Mouse (Mus musculus) bone marrow macrophage, adult 2 months (primary cell): ENCODE data around the gene Cbx6.

Experiments used
- CTCF ChIP-seq: IDR thresholded peaks from 2 replicates; pipeline ENCODE4 v1.5.1; 2012; ENCODE audit warnings: low read depth, mild to moderate bottlenecking, low read length, moderate library complexity
- POLR2A ChIP-seq: IDR thresholded peaks from 2 replicates; pipeline ENCODE4 v1.6.1; 2012; ENCODE audit warnings: mild to moderate bottlenecking, low read depth, low read length, borderline replicate concordance

DNA sequence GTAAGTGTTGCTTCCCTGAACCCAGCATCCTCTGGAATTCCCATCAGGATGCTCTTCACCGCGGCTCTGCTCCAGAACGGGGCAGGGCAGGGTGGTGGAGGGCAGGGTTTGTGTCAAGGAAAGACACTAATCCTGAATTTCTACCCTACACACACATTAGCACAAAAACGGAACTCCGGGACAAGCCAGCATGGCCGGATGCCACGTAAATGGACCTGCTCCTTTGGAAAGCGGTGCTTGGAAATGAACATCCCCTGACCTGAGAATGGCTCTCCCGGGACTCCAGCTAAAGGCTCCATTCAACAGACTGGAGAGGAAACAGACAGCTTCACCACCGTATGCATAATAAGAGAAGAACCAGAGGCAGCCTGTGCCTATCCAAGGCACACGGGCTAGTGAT lies 33.8 kb downstream of the Cbx6 start:
- TF ChIP-seq POLR2A (no peak), CTCF (no peak)
